Mouse (Mus musculus): Measurements from ENCODE around the gene Cacna1a. TPM values are rescaled to one million over a fixed set of nuclear protein-coding genes. Genes with fewer than 3 reads are reported as not detected.

Gene Cacna1a
- polyA plus RNA-seq, 1 experiment from 2014 or later: 15.7 TPM

DNA sequence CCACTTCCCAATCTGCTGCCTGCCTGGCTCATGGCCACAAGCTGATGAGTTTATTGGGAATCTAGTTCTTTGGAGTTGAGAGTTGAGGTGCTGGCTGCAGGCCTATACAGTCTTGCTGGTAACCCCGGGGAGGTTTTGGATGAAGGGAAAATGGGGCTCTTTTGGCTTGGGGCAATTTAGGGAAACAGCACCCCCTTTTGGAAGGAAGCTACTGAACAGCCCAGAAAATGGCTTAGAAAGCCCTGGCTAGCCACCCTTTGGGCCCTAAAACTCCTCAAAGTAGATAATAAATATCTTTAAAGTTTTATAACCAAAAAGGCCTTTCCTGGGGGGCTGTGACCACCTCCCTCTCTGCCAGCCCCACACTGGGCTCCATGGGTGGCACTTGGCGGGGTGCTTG is 129.9 kb downstream of the Cacna1a start:
- WGBS (ENCODE audit: missing documents): 75% methylated on average over 2 of the region's 2 CpGs
- Histone ChIP-seq H3K27ac (no peak overlapping the region), H3K4me3 (ENCODE audit: inconsistent target) (no peak overlapping the region), H3K79me2 (ENCODE audit: inconsistent target) (no peaks in the 10 kb centered on the region), H3K36me3 (ENCODE audit: inconsistent target) (no peaks in the 10 kb centered on the region)

DNA sequence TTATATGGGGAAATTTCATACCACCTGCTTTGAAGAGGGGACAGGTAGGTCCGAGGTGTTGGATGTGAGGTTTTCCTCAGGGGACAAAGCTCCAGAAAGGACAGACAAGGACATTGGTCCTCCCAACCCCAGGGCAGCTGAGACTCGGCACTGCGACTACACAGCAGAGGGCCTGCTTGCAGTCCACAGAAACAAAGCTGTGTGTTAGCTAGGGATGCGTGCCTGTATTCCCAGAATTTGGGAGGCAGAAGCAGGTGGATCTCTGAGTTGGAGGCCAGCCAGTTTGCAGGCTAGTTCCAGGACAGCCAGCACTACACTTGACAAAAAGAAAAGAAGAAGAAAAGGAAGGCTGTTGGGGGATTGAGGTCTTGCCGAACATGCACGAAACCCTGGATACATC is 130.5 kb downstream of the Cacna1a start:
- no peaks in the 10 kb centered on the region for H3K79me2 ChIP-seq (ENCODE audit: inconsistent target)
- H3K4me3 ChIP-seq (ENCODE audit: inconsistent target): no peak overlapping the region
- WGBS (ENCODE audit: missing documents): 91% methylated on average over 6 of the region's 6 CpGs
- no peak overlapping the region for H3K27ac ChIP-seq
- no peaks in the 10 kb centered on the region for H3K36me3 ChIP-seq (ENCODE audit: inconsistent target)

DNA sequence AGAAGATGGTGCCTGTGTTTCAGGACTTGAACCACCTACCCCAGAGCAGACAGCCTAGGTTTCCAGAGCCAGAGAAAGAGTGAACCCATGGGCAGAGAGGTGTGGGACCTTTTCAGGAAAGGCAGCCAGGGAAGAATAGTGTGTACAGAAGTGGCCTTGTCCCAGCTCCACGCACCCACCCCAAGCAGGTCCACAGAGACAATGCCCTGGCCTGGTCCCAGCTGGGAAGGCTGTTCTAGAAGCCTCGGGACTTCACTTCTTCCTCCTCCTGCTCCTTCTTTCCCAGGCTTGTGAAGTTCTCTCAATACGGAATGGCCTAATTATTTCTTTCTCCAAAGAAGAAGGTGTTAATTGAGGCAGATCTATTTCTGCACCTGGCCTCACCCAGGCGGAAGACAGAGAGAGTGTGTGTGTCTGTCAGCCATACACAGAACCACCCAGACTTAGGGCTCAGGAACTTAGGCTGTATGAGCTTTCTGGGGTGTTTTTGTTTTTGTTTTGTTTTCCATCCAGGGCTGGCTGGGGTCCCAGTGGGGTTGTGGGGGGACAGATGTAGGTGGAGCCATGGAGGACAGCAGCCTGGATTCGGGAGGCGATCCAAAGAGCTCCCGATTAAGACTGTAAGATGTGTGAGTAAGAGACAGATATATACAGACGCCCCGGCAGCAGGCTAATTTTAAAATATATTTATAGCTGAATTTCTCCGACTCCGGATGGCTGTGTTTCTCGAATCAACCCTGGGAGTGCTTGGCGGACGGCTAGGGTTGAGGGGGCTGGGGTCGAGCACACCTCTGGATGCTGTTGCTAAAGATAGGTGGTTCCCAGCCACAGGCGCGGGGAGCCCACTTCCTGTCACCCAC is 131.8 kb downstream of the Cacna1a start:
- 65% methylated on average over 17 of the region's 17 CpGs for WGBS (ENCODE audit: missing documents)

DNA sequence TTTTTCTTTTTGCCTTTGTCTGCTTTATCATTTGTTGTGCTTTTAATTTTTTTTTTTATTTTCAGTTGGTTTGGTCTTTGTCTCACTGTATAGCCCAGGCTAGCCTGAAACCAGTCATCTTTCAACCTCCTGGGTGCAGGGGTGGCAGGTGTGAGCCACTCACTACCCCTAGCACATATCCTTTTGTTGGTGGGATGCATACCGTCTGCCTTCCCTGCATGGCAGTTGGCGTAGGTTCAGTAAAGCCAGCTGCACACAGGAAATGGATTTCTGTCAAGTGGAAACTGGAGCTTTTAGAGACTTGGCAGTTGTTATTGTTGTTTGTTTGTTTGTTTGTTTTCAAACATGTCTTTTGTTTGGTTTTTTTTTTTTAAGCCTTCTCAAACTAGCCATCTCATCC is 132.8 kb downstream of the Cacna1a start:
- Histone ChIP-seq H3K79me2 (ENCODE audit: inconsistent target) (no peaks in the 10 kb centered on the region), H3K4me3 (ENCODE audit: inconsistent target) (no peak overlapping the region), H3K36me3 (ENCODE audit: inconsistent target) (0 out of 2 replicates have a peak, but pooled peaks cover 6% of the 10 kb centered on the region), H3K27ac (no peak overlapping the region)
- whole genome bisulfite sequencing (ENCODE audit: missing documents): 79% methylated on average over 2 of the region's 2 CpGs

More for the DNA sequence above, 131.8 kb downstream of the Cacna1a start:
- Histone ChIP-seq H3K4me3 (ENCODE audit: inconsistent target) (no peak overlapping the region), H3K36me3 (ENCODE audit: inconsistent target) (0 out of 2 replicates have a peak, but pooled peaks cover 2% of the 10 kb centered on the region), H3K79me2 (ENCODE audit: inconsistent target) (no peaks in the 10 kb centered on the region), H3K27ac (no peak overlapping the region)

DNA sequence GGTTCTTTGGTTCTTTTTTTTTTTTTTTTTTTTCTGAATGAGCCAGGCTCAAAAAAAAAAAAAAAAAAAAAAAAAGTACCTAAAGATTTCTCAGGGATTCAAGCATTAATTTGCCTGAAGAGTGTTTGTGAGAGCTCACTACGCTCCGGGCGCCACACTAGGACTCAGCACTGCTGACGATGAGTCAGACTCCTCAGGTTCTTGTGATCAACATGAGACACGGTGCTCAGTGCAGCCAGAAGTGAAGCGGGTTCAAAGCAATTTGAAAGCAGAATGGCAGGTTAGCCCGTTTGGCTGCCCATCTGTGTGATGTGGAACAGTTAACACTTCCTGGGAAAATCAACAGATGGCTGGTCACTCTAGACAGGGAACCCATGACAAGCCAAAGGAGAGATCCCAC is 139.8 kb downstream of the Cacna1a start:
- no peak overlapping the region for H3K27ac ChIP-seq
- 87% methylated on average over 7 of the region's 7 CpGs for WGBS (ENCODE audit: missing documents)
- H3K36me3 ChIP-seq (ENCODE audit: inconsistent target): 0 out of 2 replicates have a peak, but pooled peaks cover 6% of the 10 kb centered on the region
- no peak overlapping the region for H3K4me3 ChIP-seq (ENCODE audit: inconsistent target)
- H3K79me2 ChIP-seq (ENCODE audit: inconsistent target): no peaks in the 10 kb centered on the region

DNA sequence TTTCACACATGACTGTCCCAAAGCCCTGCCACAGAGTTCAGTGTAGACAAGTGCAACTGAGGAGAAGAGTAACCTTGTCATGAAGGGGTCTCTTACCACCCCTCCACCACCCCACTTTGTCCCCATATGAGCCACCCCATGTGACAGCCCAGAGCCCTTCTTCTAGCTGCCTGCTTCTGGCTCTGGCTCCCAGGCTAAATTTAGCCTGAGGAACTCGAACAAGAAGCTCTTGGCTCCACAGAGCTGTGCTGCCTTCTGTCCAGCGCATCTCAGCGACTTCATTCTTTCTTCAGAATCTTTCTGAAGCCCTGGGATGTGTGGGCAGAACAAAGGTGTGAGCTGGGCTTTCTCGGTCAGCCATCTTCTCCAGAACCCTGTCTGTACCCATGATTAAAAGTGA is 141.3 kb downstream of the Cacna1a start:
- Histone ChIP-seq H3K79me2 (ENCODE audit: inconsistent target) (no peaks in the 10 kb centered on the region), H3K36me3 (ENCODE audit: inconsistent target) (0 out of 2 replicates have a peak, but pooled peaks cover 6% of the 10 kb centered on the region), H3K27ac (no peak overlapping the region), H3K4me3 (ENCODE audit: inconsistent target) (no peak overlapping the region)
- 70% methylated on average over 4 of the region's 4 CpGs for WGBS (ENCODE audit: missing documents)

DNA sequence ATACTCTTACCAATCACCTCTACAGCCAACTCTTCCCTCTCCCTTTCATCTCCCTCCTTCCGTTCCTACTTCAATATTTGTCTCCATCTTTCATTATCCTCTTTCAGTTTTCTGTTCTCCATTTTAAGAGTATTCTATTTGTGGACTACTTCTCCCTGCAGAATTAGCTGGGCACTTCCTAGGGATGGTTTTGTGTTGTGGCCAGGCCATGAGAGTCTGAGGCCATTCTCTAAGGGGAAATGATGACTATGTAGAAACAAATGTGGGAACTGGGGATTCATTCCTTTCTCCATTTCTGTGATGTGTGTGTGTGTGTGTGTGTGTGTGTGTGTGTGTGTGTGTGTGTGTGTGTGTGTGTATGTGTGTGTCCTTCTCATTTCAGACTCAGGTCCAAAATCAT is 144.5 kb downstream of the Cacna1a start:
- H3K36me3 ChIP-seq (ENCODE audit: inconsistent target): peaks cover 8% of the 10 kb centered on the region; the same call in 1 of the 2 replicates
- H3K79me2 ChIP-seq (ENCODE audit: inconsistent target): no peaks in the 10 kb centered on the region
- peak overlapping the region; percentile 39 for H3K27ac ChIP-seq
- H3K4me3 ChIP-seq (ENCODE audit: inconsistent target): no peak overlapping the region
- 22% methylated on average over 1 of the region's 1 CpGs for WGBS (ENCODE audit: missing documents)

DNA sequence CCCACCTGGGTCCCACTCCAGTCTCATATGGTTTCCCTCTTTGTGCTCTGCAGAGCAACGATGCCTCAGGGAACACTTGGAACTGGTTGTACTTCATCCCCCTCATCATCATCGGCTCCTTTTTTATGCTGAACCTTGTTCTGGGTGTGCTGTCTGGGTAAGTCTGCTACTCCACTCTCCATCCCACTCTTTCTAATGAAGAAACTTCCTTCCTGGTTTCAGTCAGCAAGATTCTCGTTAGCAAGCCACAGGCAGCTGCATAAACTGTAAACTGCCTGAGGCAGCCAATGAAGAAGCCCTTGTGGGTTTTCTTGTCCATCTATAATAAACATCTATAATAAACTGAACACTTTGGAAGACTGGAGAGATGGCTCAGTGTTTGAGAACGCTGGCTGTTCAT is 145.1 kb downstream of the Cacna1a start:
- peak overlapping the region; percentile 39 for H3K27ac ChIP-seq
- no peak overlapping the region for H3K4me3 ChIP-seq (ENCODE audit: inconsistent target)
- 36% methylated on average over 4 of the region's 4 CpGs for WGBS (ENCODE audit: missing documents)
- peaks cover 8% of the 10 kb centered on the region; the same call in 1 of the 2 replicates for H3K36me3 ChIP-seq (ENCODE audit: inconsistent target)
- no peaks in the 10 kb centered on the region for H3K79me2 ChIP-seq (ENCODE audit: inconsistent target)

DNA sequence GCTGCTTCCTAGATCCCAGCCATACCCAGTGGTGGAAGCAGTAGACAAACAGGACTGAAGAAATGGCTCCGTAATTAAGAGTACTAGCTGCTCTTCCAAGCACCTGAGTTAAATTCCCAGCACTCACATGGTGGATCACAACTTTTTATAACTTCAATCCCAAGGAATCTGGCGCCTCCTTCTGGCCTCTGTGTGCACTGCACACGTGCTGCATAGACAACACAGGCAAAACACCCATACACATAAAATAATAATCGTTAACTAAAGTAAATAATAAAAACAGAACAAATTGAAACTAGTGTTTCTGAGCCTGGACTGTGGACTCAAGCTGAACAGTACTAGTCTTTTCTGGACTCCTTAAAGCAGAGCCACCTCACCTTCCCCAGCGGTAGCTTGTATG is 148.7 kb downstream of the Cacna1a start:
- WGBS (ENCODE audit: missing documents): 89% methylated on average over 5 of the region's 5 CpGs
- peaks cover 8% of the 10 kb centered on the region; the same call in 1 of the 2 replicates for H3K36me3 ChIP-seq (ENCODE audit: inconsistent target)
- H3K27ac ChIP-seq: no peak overlapping the region
- H3K4me3 ChIP-seq (ENCODE audit: inconsistent target): no peak overlapping the region
- no peaks in the 10 kb centered on the region for H3K79me2 ChIP-seq (ENCODE audit: inconsistent target)

DNA sequence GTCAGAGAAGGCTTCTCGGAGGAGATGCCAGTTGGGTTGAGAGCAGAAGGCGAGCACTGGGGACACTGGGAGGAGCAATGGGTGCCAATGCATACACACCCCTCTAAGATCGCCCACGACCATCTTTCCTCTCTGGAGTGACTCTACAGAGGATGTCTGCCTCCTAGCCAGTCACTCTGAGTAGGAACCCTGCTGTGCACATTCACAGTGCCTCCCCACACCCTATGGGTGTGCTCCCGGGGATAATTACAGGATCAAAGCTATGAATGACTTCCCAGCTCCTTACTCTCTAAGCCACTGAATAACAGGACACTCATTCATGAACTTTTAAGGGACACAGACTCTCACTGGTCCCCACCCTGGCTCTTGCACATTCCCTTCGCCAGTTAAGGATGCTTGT is 151.1 kb downstream of the Cacna1a start:
- Histone ChIP-seq H3K4me3 (ENCODE audit: inconsistent target) (no peak overlapping the region), H3K79me2 (ENCODE audit: inconsistent target) (no peaks in the 10 kb centered on the region), H3K27ac (no peak overlapping the region), H3K36me3 (ENCODE audit: inconsistent target) (peaks cover 8% of the 10 kb centered on the region; the same call in 1 of the 2 replicates)
- 56% methylated on average over 6 of the region's 6 CpGs for WGBS (ENCODE audit: missing documents)

DNA sequence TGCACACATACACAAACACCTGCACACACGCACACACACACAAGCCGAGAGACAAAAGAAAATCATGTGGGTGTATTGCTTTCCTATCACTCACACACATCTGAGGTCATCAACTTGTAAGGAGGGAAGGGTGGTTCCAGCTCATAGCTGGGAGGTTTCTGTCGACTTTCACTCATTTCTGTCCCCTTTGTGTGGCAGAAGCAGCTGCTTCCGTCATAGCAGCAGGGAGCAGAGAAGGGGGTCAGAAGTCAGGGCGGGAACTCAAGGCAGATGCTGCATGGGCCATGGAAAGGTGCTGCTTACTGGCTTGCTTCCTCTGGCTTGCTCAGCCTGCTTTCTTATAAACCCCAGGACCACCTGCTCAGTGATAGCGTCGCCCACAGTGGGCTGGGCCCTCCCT is 154.2 kb downstream of the Cacna1a start:
- no peak overlapping the region for H3K4me3 ChIP-seq (ENCODE audit: inconsistent target)
- no peak overlapping the region for H3K27ac ChIP-seq
- no peaks in the 10 kb centered on the region for H3K36me3 ChIP-seq (ENCODE audit: inconsistent target)
- 82% methylated on average over 7 of the region's 7 CpGs for WGBS (ENCODE audit: missing documents)
- no peaks in the 10 kb centered on the region for H3K79me2 ChIP-seq (ENCODE audit: inconsistent target)

DNA sequence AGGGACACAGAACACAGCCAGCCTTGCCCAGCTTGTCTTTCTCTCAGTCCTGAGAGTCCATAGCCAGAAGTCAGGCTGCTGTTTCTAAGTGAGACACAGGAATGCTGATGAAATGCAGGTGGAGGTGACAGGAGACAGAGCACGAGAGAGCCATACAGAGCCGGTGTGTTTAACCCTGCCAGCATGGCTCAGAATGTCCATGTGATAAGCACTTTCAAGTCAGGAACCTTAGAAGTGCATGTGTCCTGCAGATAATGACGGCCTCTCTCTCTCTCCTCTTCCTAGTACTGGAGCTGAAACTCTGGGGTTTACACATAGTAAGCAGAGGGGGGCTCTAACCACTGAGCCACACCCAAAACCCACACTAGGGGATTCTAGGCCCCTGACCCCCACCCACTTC is 157.3 kb downstream of the Cacna1a start:
- Histone ChIP-seq H3K4me3 (ENCODE audit: inconsistent target) (no peak overlapping the region), H3K36me3 (ENCODE audit: inconsistent target) (no peaks in the 10 kb centered on the region)
- 80% methylated on average over 3 of the region's 3 CpGs for WGBS (ENCODE audit: missing documents)

DNA sequence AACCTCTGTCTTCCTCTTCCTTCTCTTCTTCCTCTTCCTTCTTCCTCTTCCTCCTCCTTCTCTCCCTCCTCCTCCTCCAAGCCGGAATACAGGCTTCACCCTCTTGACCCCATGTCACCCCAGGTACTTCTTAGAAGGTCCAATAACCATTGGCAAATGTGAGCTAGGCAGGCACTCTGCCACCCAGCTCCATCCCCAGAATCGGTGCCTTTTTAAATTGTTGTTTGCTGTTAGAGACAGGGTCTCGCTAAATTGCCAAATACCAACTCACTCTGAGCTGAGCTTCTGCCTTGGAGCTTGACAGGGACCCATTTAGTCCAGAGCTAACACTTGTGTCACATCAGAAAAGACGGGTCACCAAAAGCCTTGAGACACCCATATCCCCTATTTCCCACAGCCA is 164.2 kb downstream of the Cacna1a start:
- no peaks in the 10 kb centered on the region for H3K36me3 ChIP-seq (ENCODE audit: inconsistent target)
- H3K4me3 ChIP-seq (ENCODE audit: inconsistent target): no peak overlapping the region
- no peak overlapping the region for H3K27ac ChIP-seq
- H3K79me2 ChIP-seq (ENCODE audit: inconsistent target): no peaks in the 10 kb centered on the region
- 85% methylated on average over 4 of the region's 4 CpGs for WGBS (ENCODE audit: missing documents)

More for the DNA sequence above, 157.3 kb downstream of the Cacna1a start:
- Histone ChIP-seq H3K79me2 (ENCODE audit: inconsistent target) (no peaks in the 10 kb centered on the region), H3K27ac (no peak overlapping the region)

DNA sequence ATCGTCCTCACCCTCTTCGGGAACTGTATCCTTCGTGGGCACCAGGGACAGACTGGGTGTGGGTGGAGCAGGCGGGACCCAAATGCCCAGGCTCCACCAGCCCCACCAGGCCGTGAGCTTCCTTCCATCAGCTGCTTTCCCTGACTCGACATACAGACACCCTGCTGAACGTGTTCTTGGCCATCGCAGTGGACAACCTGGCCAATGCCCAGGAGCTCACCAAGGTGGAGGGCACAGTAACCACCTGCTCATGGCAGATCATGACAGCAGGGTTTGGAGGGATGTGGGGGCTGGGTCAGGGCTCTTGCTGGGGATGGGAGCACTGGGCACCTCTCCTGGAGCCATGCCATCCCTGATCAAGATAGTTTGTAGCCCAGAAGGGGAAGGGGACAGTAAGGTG is 164.9 kb downstream of the Cacna1a start:
- no peaks in the 10 kb centered on the region for H3K79me2 ChIP-seq (ENCODE audit: inconsistent target)
- H3K36me3 ChIP-seq (ENCODE audit: inconsistent target): no peaks in the 10 kb centered on the region
- 90% methylated on average over 8 of the region's 8 CpGs for WGBS (ENCODE audit: missing documents)
- no peak overlapping the region for H3K27ac ChIP-seq
- no peak overlapping the region for H3K4me3 ChIP-seq (ENCODE audit: inconsistent target)

DNA sequence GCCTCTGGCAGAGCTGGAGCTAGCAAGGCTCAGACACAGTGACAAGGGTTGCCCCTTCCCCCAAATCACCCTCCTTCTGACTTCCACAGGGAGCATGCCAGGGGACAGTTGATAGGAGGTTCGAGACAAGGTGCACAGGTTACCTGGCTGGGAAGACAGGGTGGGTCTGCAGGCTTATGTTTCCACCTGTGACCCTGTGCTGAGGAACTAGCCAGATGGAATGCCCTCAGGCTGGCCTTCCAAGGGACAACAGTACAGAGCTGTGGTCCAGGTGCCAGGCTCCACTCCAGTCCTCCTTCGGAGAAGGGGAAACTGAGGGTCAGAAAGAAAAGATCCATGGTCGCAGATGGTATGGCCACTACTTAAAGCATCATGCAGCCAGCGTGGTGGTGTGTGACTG is 165.4 kb downstream of the Cacna1a start:
- H3K4me3 ChIP-seq (ENCODE audit: inconsistent target): no peak overlapping the region
- no peaks in the 10 kb centered on the region for H3K36me3 ChIP-seq (ENCODE audit: inconsistent target)
- no peaks in the 10 kb centered on the region for H3K79me2 ChIP-seq (ENCODE audit: inconsistent target)
- H3K27ac ChIP-seq: no peak overlapping the region
- WGBS (ENCODE audit: missing documents): 92% methylated on average over 4 of the region's 4 CpGs
